Mouse (Mus musculus) lung, adult 2 months (tissue): ENCODE measurements around the gene Spire2. TPM values are rescaled to one million over a fixed set of nuclear protein-coding genes. Genes with fewer than 3 reads are reported as not detected.

Source experiments
- DNase-seq: peaks from one replicate; pipeline ENCODE4 v3.0.0; 2022
- H3K4me1 ChIP-seq: fragments of 200-500 bp; 2 replicates; pipeline ENCODE4 v1.6.1; 2011; ENCODE audit warnings: low read length; ENCODE audit not compliant: control insufficient read depth, insufficient read depth
- H3K4me3 ChIP-seq: fragments of 200-500 bp; replicated peaks from 2 replicates; pipeline ENCODE3; 2011; ENCODE audit warnings: low read depth, mild to moderate bottlenecking, control low read depth, low read length; ENCODE audit errors: extremely low read depth
- CTCF ChIP-seq: fragments of 200-500 bp; IDR thresholded peaks from 2 replicates; pipeline ENCODE4 v1.5.1; 2011; ENCODE audit warnings: mild to moderate bottlenecking, low read length, control low read depth; ENCODE audit not compliant: insufficient read depth
- POLR2A ChIP-seq: fragments of 200-500 bp; IDR thresholded peaks from 2 replicates; pipeline ENCODE4 v1.6.1; 2011; ENCODE audit warnings: low read depth, mild to moderate bottlenecking, control low read depth, low read length, borderline replicate concordance; ENCODE audit errors: extremely low read depth
- WGBS: fragments of 180-500 bp; shearing (Covaris S2); methylation state at CpG from one replicate; pipeline ENCODE4 v1.1.7; 2018; 5-methylcytosine and 5-hydroxymethylcytosine counted together
- polyA plus RNA-seq: library from polyadenylated mRNA; depleted of rRNA; stranded (reverse); fragments of >200 nt; gene quantifications from 2 replicates; pipeline ENCODE4 v1.2.3, GENCODE M21; 2012

Gene Spire2
- polyA plus RNA-seq, 1 experiment = 5.2 TPM

DNA sequence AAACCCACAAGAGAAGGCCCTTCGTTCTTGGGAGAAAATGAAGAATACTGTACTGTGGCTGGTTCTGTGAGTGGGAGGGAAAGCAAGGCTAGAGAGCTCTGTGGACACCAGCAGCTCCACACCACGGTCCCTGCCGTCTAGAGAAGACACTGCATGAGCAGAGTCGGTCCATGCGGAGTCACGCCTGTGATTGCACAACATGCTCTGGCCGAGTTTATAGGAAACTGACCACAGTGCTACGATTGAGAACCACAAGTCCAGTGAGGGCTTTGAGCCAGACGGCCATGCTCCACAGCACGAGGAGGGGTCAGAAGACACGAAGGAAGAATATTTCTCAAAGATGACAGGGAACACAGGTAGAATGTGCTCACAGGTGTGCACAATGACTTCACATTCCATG is 34.2 kb upstream of the Spire2 start:
- Histone ChIP-seq H3K4me1 (no peaks in the 10 kb centered on the region), H3K4me3 (no peak overlapping the region)
- 81% methylated on average over 11 of the region's 11 CpGs for WGBS
- DNase-seq = no peak
- TF ChIP-seq POLR2A (no peak), CTCF (no peak)

DNA sequence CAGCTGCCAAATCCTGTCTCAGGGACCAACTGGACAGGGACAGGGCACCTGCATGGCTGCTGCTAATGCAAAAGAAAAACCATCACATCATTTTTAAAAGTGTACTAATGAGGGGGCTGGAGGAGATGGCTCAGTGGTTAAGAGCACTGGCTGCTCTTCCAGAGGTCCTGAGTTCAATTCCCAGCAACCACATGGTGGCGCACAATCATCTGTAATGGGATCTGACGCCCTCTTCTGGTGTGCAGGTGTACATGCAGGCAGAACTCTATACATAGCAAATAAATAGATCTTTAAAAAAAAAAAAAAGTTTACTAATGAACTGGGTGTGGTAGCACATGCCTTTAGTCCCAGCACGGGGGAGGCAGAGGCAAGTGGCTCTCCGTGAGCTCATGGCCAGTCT is 23.8 kb upstream of the Spire2 start:
- no peak for DNase-seq
- H3K4me1 ChIP-seq = no peaks in the 10 kb centered on the region
- TF ChIP-seq POLR2A (no peak), CTCF (no peak)
- H3K4me3 ChIP-seq = no peak overlapping the region
- 76% methylated on average over 4 of the region's 4 CpGs for WGBS

DNA sequence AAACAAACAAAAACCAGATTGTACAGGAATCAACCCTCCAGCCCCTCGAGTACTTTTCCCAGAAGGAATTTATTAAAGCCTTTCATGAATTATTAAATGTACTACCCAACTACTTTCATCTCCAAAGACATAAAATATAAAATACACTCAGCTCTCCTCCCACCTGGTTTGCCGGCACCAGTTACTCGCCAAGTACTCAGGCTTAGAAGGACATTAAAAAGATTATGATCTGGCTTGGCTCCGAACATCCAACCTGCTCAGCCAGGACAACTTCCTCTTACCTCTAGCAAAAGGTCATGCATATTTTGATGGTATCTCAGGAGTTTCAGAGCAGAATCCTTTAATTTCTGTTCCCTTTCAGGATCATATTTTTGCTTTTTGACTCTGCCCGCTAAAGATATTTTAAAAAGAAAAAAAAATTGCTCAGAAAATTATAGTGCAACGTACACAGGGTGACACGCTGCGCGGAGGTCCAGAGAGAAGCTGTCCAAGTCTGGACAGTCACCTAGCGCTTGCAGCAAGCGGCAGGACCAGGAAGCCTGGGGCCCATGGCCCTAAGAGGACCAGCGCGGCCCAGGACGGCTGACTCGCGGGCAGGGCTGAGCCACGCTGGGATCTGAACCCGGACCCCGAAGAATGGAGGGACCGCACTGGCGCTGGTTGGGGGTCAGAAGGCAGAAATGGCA is 14.6 kb upstream of the Spire2 start:
- peak overlapping the region; percentile 58 for H3K4me3 ChIP-seq
- TF ChIP-seq POLR2A = no peak
- TF ChIP-seq CTCF = no peak
- no peaks in the 10 kb centered on the region for H3K4me1 ChIP-seq
- WGBS = 4% methylated on average over 21 of the region's 21 CpGs
- DNase-seq = no peak

DNA sequence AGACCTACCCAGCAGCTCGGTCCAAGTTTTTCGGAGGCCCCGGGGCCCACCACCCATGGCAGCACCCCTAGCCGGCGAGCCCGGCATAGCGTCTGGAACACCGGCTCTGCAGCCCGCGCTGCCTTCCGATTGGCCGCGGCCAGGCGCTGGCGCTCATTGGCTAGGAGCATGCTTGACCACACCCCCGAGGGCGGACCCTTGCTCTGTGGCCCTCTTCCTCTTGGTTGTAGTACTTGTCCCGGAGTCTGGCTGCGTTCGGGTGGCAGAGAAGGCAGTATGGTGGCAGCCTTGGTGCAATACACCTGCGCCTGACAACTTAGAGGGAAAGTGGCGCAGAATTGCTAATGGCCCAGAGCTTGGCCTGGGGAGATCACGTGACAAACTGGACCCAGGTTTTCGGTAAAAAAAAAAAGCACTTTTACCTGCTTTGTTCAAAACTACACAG is 14.0 kb upstream of the Spire2 start, which contains the start of gene Fanca:
TSS of gene Fanca (minus strand) at position 110 of the 445 bp plus-strand sequence.
- TF ChIP-seq CTCF (peak; percentile 13; the same call in 1 of the 2 replicates), POLR2A (peak; percentile 78; the same call in 1 of the 2 replicates)
- DNase-seq = peak; percentile 90
- Histone ChIP-seq H3K4me1 (no peaks in the 10 kb centered on the region), H3K4me3 (peak within 1 kb of the TSS; percentile 69)
- WGBS = under 1% methylated on average over 24 of the region's 24 CpGs

DNA sequence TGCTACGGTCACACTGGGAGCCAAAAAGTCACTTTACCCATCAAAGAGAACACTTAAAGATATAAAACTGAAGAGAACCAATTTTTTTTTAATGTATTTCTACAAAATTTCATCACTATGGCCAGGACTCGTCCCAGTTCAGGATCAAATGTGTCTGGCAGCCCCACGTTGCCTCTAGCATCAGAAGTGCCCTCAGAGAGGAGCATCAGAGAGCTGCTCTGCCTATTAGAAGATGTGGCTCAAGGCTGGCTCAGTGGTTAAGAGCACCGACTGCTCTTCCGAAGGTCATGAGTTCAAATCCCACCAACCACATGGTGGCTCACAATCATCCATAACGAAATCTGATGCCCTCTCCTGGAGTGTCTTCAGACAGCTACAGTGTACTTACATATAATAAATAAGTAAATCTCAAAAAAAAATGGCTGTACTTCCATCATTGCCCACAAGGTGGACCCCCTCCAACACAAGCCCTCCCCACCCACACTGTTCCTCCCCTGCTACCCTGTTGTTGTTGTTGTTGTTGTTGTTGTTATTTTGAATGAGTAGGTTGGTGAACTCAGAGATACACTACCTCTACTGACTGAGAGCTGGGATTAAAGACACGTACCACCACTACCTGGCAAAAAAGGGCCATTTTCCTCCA is 12.9 kb upstream of the Spire2 start:
- H3K4me3 ChIP-seq = no peak overlapping the region
- peak; percentile 56 for TF ChIP-seq CTCF
- TF ChIP-seq POLR2A = no peak
- WGBS = 36% methylated on average over 7 of the region's 7 CpGs
- no peak for DNase-seq
- no peaks in the 10 kb centered on the region for H3K4me1 ChIP-seq

DNA sequence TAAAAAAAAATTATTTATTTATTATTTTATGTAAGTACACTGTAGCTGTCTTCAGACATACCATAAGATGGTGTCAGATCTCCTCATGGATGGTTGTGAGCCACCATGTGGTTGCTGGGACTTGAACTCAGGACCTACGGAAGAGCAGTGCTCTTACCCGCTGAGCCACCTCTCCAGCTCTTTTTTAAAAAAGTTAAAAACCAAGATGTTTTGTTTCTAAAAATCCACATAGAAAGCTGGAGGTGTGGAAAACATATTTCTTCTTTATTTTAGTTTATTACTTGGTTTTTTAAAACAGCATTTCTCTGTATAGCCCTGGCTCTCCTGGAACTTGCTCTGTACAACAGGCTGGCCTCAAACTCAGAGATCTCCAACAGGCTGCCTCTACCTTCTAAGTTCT is 4.0 kb upstream of the Spire2 start:
- H3K4me3 ChIP-seq = no peak overlapping the region
- no peak for TF ChIP-seq CTCF
- no peak for TF ChIP-seq POLR2A
- no peak for DNase-seq
- WGBS = 94% methylated on average over 2 of the region's 2 CpGs
- no peaks in the 10 kb centered on the region for H3K4me1 ChIP-seq

DNA sequence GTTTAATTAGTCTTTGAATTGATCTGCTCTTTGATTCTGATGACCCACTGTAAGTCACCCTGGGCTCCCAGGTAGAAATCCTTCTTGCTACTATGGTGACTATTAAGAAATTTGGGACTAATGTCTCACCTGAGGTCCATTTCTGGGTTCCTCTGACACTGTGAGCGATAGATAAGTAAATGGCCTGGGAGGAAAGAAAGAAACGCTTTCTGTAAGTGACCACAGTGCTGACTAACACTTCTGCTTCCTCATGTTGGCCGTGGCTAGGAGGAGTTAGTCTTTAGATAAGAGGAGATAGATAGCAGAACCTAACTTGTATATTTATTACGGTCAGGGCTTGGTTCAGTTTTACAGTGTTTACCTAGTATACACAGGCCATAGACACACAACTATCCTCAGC is 3.2 kb upstream of the Spire2 start:
- no peak for TF ChIP-seq POLR2A
- no peak for TF ChIP-seq CTCF
- no peak overlapping the region for H3K4me3 ChIP-seq
- no peak for DNase-seq
- 63% methylated on average over 4 of the region's 4 CpGs for WGBS
- no peaks in the 10 kb centered on the region for H3K4me1 ChIP-seq

DNA sequence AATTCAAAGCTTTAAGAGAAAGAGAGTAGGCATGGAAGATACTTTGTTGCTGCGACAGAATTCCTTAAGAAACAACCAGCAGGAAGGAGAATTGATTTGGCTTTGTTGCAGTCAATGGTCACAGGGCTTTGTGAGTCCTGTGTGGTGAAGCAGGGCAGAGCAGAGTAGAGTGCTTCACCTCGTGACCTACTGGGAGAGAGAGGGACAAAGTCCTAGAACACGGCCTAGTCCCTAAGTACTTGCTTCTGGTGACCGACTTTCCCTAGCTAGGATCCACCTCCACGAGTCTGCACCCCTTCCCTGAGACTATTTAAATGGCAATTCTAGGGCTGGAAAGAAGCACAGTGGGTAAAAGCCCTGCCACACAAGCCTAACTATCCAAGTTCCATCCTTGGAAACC is 2.6 kb upstream of the Spire2 start:
- Histone ChIP-seq H3K4me3 (no peak overlapping the region), H3K4me1 (no peaks in the 10 kb centered on the region)
- no peak for TF ChIP-seq POLR2A
- no peak for TF ChIP-seq CTCF
- 65% methylated on average over 5 of the region's 5 CpGs for WGBS
- no peak for DNase-seq

DNA sequence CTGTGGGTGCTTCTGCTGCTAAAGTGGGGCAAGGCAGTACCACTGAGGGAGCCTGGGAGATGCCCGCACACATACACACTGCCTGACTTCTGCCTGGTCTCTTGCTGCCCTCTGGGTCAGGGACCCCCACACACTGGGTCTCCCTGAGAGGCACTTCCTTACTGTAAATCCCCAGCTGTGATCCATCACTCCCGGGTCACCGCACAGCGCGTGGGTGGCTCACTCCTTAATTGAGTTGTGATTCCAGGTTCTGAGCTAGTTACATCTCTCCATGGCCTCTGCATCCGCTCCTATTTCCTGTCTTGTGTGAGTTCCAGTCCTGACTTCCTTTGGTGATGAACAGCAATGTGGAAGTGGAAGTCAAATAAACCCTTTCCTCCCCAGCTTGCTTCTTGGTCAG is 1.8 kb upstream of the Spire2 start:
- no peak for DNase-seq
- TF ChIP-seq CTCF (no peak), POLR2A (no peak)
- WGBS = 52% methylated on average over 6 of the region's 6 CpGs
- H3K4me3 ChIP-seq = no peak overlapping the region
- H3K4me1 ChIP-seq = no peaks in the 10 kb centered on the region

DNA sequence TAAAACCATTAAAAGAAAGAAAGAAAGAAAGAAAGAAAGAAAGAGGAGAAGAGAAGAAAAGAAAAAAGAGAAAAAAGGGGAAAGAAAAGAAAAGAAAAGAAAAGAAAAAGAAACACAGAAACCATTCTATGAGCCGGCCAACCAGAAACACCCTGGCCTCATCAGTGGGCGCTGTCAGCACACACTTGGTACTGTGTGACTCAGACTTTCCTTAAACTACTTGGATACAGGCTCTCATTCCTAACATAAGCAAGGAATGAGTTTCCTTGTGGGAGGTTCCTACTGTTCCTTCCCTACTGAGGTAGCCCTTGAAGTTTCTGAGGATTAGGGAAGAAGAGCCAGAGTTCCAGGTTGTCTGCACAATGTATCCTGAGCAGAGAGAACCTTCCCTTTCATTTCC is 1.2 kb upstream of the Spire2 start:
- WGBS = 43% methylated on average over 2 of the region's 2 CpGs
- TF ChIP-seq POLR2A = no peak
- no peak for TF ChIP-seq CTCF
- no peak for DNase-seq
- Histone ChIP-seq H3K4me1 (no peaks in the 10 kb centered on the region), H3K4me3 (no peak overlapping the region)
